Mouse (Mus musculus) CH12F3 (cell line): Measurements from ENCODE around the gene Lyrm9.

Experiments used
- in situ Hi-C: fragments of 300-500 bp; cut with MboI; formaldehyde crosslinking; loops from 2 replicates; pipeline ENCODE4 v1.14.3; 2020; ENCODE audit warnings: low sequenced_read_pairs

Gene Lyrm9

GRCm38 (mm10) chr11:78814461-78814941 is 11.9 kb upstream of the Lyrm9 start:
- in situ Hi-C loops: no loop called here

GRCm38 (mm10) chr11:78815986-78816792 is 10.2 kb upstream of the Lyrm9 start:
- in situ Hi-C loops: no loop called here

- in situ Hi-C loops: no loop called here
These were observed 8.9 kb upstream of the Lyrm9 start for GRCm38 (mm10) chr11:78817311-78818022.

DNA sequence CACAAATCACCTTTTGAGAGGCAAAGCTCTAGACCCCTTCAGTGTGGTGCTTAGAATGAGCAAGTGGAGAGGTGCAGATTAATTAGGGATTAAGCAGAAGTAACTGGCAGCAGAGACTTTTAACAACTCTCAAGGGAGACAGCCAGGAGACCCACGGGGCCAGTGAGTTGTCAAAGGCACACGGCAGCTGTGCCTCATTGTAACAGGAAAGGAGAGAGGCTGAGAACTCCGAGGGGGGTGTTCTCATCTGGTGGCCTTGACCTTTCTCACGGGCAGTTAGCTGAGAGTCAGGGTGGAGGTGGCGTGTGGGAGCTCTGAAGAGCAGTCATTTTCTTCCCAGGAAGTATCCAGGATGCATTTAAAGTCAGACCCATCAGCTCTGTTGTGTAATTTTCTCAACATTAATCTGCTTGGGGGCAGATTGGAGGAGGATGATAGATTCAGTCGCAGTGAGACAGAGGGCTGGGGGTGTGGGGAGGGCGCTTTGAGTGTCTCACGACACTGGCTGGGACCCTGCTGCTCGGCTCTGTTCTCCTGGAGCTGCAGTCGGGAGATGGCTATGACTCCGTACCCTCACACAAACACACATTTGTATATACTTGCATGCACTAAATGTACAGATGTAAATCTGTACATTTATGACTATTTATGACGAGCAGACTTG is 5.9 kb upstream of the Lyrm9 start:
- in situ Hi-C loops: loop anchor here (10.0 kb wide), 1 partner anchor 256 kb away; no protein-coding TSS in a partner anchor

- in situ Hi-C loops: loop anchor here (10.0 kb wide), 1 partner anchor 258 kb away; no protein-coding TSS in a partner anchor
These were observed 3.4 kb upstream of the Lyrm9 start for GRCm38 (mm10) chr11:78822792-78823498.

DNA sequence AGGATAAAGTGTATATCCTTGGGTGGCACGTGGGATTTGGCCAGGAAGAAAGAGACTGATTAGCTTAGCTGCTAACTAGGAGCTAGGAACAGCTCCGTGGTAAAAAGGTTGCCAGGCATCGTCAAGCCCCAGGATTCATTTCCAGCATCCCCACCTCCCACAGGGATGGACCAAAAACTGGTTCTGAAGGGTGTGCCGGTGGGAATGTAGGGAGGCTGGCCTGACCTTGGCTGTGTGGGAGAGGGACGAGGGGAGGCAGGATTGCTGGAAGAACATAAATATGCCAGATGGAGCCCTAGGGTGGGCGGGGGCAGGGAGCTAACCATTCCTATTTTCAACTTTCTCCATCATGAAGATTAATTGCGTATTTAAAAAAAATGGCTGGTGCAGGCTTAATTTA is 1.2 kb downstream of the Lyrm9 start:
- in situ Hi-C loops: loop anchor here (10.0 kb wide), 1 partner anchor 263 kb away; no protein-coding TSS in a partner anchor

GRCm38 (mm10) chr11:78828386-78828785 is 2.0 kb downstream of the Lyrm9 start:
- in situ Hi-C loops: loop anchor here (10.0 kb wide), 1 partner anchor 264 kb away; no protein-coding TSS in a partner anchor

DNA sequence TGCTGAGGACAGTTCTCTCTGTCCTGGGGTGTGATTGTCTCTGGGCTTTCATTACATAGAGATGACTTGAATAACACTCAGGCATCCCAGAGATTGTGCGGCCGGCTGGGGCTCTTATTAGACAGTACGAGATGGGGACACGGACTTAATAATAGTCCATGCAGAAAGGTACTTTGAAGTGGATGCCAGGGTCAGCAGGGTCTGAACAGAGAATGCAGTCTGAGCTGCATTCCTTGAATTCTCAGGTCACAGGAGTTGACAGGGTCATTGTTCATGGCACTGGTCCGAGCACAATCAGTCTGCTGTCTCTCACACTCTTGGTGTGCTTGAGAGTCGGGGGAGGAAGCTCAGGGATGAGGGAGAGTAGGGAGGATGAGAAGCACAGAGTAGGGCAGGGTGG is 3.0 kb downstream of the Lyrm9 start:
- in situ Hi-C loops: loop anchor here (10.0 kb wide), 1 partner anchor 265 kb away; no protein-coding TSS in a partner anchor

DNA sequence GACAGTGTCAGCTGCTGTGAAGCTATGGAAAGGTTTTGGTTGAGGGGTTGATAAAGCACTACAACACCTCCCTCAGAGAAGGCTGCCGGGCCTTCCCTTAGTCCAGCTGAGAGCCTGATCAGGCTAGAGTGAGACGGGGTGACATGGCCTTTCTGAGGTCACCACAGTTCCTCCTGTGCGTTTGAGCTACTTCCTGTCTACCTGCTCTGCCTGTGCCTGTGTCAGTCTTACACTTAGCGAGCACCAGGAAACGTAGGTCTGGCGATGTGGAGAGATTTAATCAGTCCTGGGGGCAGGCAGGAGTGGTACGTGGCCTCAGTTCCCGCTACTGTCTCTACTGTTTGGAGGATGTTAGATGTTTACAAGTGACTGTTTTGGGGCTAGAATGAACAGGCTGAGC is 3.8 kb downstream of the Lyrm9 start:
- in situ Hi-C loops: no loop called here

DNA sequence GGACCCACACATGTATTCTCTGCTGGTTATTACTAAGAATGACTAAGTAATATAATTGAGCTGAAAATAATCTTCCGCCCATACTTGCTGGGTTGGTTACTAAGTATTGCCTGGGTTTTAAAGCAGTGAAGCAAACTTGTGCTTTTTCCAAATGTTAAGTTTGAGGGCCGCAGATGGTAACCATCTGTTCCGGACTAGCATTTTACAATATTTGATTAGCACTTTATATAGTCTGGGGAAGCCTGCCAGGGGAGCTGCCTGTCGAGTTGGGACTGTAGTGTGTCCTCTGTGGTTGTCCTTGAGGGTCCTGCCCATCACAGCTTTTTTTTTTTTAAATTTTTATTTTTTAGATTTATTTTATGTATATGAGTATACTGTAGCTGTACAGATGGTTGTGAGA is 5.3 kb downstream of the Lyrm9 start:
- in situ Hi-C loops: no loop called here

DNA sequence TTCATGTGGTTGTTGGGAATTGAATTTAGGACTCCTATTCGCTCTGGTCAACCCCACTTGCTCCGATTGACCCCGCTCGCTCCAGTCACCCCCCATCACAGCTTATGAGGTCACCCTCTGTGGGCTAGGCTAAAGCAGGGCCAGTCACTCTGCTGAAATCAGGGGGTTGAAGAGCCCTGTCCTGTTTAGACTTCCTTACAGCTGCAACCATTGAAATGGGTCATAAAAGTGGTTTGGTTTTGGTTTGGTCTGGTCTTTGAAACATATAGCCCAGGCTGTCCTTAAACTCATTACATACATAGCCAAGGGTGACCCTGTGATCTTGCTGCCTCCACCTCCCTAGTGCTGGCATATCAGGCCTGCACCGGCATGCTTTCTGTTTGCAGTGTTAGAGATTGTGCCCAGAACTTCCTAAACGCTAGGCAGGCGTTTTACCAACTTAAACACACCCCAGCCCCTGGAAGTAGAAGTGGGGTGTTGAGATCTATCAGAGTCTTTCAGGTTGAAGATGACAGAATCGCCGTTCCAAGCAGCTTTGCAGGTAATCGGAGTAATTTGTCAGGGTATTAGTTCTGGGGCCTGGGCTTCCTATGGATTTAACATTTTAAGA is 5.8 kb downstream of the Lyrm9 start:
- in situ Hi-C loops: no loop called here

DNA sequence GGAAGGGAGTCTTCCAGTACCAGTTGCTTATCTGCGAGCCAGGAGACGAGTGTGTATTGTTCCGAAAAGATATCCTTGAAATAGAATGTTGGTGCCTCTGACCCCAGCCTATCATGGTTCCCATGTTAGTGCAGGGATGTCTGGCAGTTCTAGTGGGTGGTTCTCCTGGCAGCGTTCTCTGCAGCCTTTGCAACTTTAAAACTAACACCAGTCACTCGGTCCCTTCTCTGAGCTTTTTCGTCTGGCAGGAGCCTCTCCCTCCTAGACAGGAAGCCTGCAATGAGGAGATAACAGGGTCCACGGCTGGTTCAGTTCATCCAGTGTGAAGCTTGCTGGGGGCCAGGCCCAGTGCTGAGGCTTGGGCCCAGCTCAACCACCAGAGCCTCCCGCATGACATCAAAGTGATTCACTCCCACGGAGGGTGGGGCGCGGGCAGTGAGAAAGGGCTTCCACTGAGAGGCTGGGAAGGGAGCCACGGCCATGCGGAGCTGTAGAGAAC is 6.5 kb downstream of the Lyrm9 start:
- in situ Hi-C loops: no loop called here

- in situ Hi-C loops: no loop called here
These were observed 10.1 kb downstream of the Lyrm9 start for GRCm38 (mm10) chr11:78836486-78836885.

DNA sequence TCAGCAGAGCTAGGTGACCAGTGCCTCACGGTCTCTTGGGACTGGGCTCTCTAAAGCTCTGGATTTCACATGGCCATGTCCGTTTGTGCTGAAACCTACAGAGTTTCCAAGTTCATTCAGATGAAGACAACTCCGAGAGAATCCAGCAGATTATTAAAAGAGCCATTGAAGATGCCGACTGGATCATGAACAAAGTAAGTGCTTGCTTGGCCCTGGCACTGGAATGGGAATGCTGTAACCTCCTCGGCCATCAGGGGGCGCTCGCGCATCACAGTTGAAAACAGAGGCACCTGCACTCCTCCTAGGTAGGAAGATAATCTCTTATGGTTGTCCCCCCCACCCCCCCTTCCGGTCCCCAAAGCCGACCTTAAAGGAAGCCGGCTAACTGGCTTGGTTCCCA is 11.6 kb downstream of the Lyrm9 start:
- in situ Hi-C loops: no loop called here

GRCm38 (mm10) chr11:78839491-78839890 is 13.1 kb downstream of the Lyrm9 start:
- in situ Hi-C loops: no loop called here

DNA sequence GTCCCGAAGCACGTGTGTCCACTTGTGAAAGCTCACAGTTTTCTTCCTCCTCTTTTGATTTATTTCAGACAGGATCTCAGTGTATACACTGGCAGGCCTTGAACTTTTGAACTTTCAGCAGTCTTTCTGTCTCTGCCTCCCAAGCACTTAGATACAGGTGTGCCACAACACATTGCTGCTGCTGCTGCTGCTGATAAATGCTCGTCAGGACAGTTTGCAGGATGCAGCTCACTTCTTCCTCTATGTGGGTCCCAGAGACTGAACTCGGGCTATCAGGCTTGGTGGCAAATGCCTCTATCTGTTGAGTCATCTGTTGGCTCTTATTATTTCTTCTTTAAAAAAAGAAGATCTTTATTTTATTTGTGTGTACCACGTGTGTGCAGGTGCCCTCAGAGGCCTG is 13.8 kb downstream of the Lyrm9 start:
- in situ Hi-C loops: loop anchor here (5.0 kb wide), 1 partner anchor 117 kb away; no protein-coding TSS in a partner anchor

DNA sequence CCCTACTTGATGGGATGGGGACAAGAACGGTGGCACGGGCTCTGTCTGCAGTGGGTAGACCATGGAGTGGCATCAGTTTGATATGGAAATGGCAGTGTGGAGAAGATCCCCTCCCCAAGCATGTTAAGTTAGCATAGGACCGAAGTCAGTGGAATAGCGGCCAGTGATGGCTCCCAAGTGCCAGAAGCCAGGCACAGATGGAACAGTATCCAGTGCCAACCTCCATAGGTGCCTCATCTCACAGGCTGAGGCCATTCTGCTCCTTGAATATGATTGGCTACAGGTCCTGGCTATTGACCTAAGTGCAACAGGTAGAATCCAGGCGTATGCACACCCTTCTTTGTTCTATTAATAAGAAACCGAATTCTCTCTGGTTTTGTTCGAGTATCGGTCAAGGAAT is 15.6 kb downstream of the Lyrm9 start:
- in situ Hi-C loops: loop anchor here (5.0 kb wide), 1 partner anchor 115 kb away; no protein-coding TSS in a partner anchor

DNA sequence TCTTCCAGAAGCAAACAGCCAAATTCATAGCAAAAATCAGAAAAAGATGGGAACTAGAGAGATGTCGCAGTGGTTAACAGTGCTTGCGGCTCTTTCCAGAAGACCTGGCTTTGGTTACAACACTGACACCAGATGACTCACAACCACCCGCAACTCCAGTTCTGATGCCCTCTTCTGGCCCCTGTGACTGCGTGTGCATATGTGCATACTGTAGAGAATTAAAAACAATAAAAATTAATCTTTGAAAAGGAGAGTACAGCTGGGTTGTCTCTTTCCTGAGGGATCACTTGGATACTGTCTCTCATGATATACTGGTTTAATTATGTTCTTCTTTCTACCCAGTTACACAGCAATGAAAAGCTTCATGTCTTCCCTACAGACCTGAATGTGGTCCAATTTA is 20.2 kb downstream of the Lyrm9 start:
- in situ Hi-C loops: no loop called here

- in situ Hi-C loops: no loop called here
These were observed 21.8 kb downstream of the Lyrm9 start for GRCm38 (mm10) chr11:78847884-78848848.
